Mouse (Mus musculus) ES-E14 (cell line): ENCODE data around the gene Necab2. TPM values are rescaled to one million over a fixed set of nuclear protein-coding genes. Genes with fewer than 3 reads are reported as not detected.

Experiments
- DNase-seq: peaks from one replicate; pipeline ENCODE4 v3.0.0-alpha.2; 2013; ENCODE audit warnings: low read depth, low spot score
- H3K27ac ChIP-seq: 2 replicates; pipeline ENCODE4 v1.5.1; 2012; ENCODE audit warnings: low read depth, mild to moderate bottlenecking, low read length, moderate library complexity, mixed read lengths; ENCODE audit not compliant: poor library complexity, insufficient read depth, severe bottlenecking
- H3K36me3 ChIP-seq: 2 replicates; pipeline ENCODE4 v1.6.1; 2012; ENCODE audit warnings: mild to moderate bottlenecking, low read length, moderate library complexity, mixed read lengths; ENCODE audit not compliant: control insufficient read depth, poor library complexity, insufficient read depth, severe bottlenecking
- H3K4me1 ChIP-seq, 2 experiments: fragments of 150-350 bp in 1 of 2; sonication (generic) in 1 of 2; 2 replicates each; pipeline ENCODE4 v1.6.1; 2012; ENCODE audit warnings: low read length in 2 of 2, mild to moderate bottlenecking in 1 of 2, mixed read lengths in 1 of 2; ENCODE audit not compliant: control insufficient read depth in 2 of 2, insufficient read depth in 2 of 2, poor library complexity in 1 of 2
- H3K4me3 ChIP-seq, 2 experiments: fragments of 150-350 bp in 1 of 2; sonication (generic) in 1 of 2; 2 replicates each; pipeline ENCODE4 v1.5.1; 2012; ENCODE audit warnings: low read length in 2 of 2, low read depth in 1 of 2, mild to moderate bottlenecking in 1 of 2, mixed read lengths in 1 of 2; ENCODE audit not compliant: insufficient read depth in 1 of 2, poor library complexity in 1 of 2, severe bottlenecking in 1 of 2
- H3K9ac ChIP-seq: 2 replicates; pipeline ENCODE4 v1.6.1; 2012; ENCODE audit warnings: low read depth, mild to moderate bottlenecking, low read length, mixed read lengths; ENCODE audit not compliant: poor library complexity, insufficient read depth, severe bottlenecking
- H3K9me3 ChIP-seq: fragments of 150-350 bp; sonication (generic); 2 replicates; pipeline ENCODE4 v1.6.1; 2012; ENCODE audit warnings: low read depth, mild to moderate bottlenecking, low read length; ENCODE audit not compliant: control insufficient read depth, insufficient read depth
- CHD2 ChIP-seq: IDR thresholded peaks from 2 replicates; pipeline ENCODE4 v1.6.1; 2014; ENCODE audit warnings: mild to moderate bottlenecking, low read depth, low read length, inconsistent platforms
- HCFC1 ChIP-seq: IDR thresholded peaks from 2 replicates; pipeline ENCODE4 v1.6.1; 2012; ENCODE audit warnings: low read length, inconsistent platforms, borderline replicate concordance; ENCODE audit not compliant: insufficient read depth
- MAFK ChIP-seq: IDR thresholded peaks from 2 replicates; pipeline ENCODE4 v1.6.1; 2014; ENCODE audit warnings: mild to moderate bottlenecking, low read depth, low read length, inconsistent platforms; ENCODE audit not compliant: insufficient read depth
- ZC3H11A ChIP-seq: IDR thresholded peaks from 2 replicates; pipeline ENCODE4 v1.6.1; 2012; ENCODE audit warnings: low read depth, mild to moderate bottlenecking, inconsistent platforms, low read length, borderline replicate concordance
- ZNF384 ChIP-seq: IDR thresholded peaks from 2 replicates; pipeline ENCODE4 v1.6.1; 2012; ENCODE audit warnings: low read depth, low read length, inconsistent platforms
- in situ Hi-C, 2 experiments: fragments of 600-800 bp; cut with MboI; formaldehyde crosslinking; loops; one replicate each; pipeline ENCODE4 v1.15.1; 2025; ENCODE audit warnings: low sequenced_read_pairs in 2 of 2, inconsistent platforms in 1 of 2; ENCODE audit not compliant: unreplicated experiment in 2 of 2
- total RNA-seq: library from RNA; depleted of rRNA; stranded (reverse); fragments of 300-350 nt; gene quantifications from 2 replicates; pipeline ENCODE4 v1.2.3, GENCODE M21; 2012

Gene Necab2
- total RNA-seq, 1 experiment, result 8.5 TPM

- H3K9ac ChIP-seq, result no peak overlapping the region
- H3K4me1 ChIP-seq, result peaks cover 0 to 2% of the 10 kb centered on the region in 2 experiments; a peak in 1 of 4 replicates
- no peak for DNase-seq
- H3K4me3 ChIP-seq, result no peak overlapping the region
- H3K9me3 ChIP-seq, result no peaks in the 10 kb centered on the region
- H3K36me3 ChIP-seq, result no peaks in the 10 kb centered on the region
- in situ Hi-C loops, result loop anchor here in 1 of 2 experiments (5.0 kb wide), 1 partner anchor 59 kb away; no protein-coding TSS in a partner anchor
- TF ChIP-seq ZNF384 (no peak), ZC3H11A (no peak), CHD2 (no peak), MAFK (no peak), HCFC1 (no peak)
- H3K27ac ChIP-seq, result no peak overlapping the region
Observed at GRCm38 (mm10) chr8:119452919-119453318, 6.4 kb downstream of the Necab2 start.

GRCm38 (mm10) chr8:119456045-119456444, 9.5 kb downstream of the Necab2 start:
- no peak for DNase-seq
- Histone ChIP-seq H3K9me3 (no peaks in the 10 kb centered on the region), H3K27ac (no peak overlapping the region), H3K36me3 (no peaks in the 10 kb centered on the region), H3K4me3 (no peak overlapping the region), H3K9ac (no peak overlapping the region), H3K4me1 (no peaks in the 10 kb centered on the region)
- in situ Hi-C loops, result no loop called here
- TF ChIP-seq ZNF384 (no peak), ZC3H11A (no peak), CHD2 (no peak), MAFK (no peak), HCFC1 (no peak)

- in situ Hi-C loops, result no loop called here
- no peaks in the 10 kb centered on the region for H3K9me3 ChIP-seq
- H3K9ac ChIP-seq, result no peak overlapping the region
- H3K27ac ChIP-seq, result no peak overlapping the region
- H3K36me3 ChIP-seq, result no peaks in the 10 kb centered on the region
- H3K4me3 ChIP-seq, result no peak overlapping the region
- DNase-seq, result no peak
- TF ChIP-seq CHD2, result no peak
- TF ChIP-seq HCFC1, result no peak
- no peak for TF ChIP-seq ZC3H11A
- TF ChIP-seq ZNF384, result no peak
- no peak for TF ChIP-seq MAFK
- peaks cover 0 to 2% of the 10 kb centered on the region in 2 experiments; a peak in 1 of 4 replicates for H3K4me1 ChIP-seq
Observed at GRCm38 (mm10) chr8:119459724-119460123, 13.2 kb downstream of the Necab2 start.

GRCm38 (mm10) chr8:119461356-119461755, 14.8 kb downstream of the Necab2 start:
- Histone ChIP-seq H3K9ac (no peak overlapping the region), H3K9me3 (no peaks in the 10 kb centered on the region), H3K4me3 (no peak overlapping the region), H3K4me1 (peaks cover 0 to 11% of the 10 kb centered on the region in 2 experiments; a peak in 1 of 4 replicates), H3K36me3 (no peaks in the 10 kb centered on the region), H3K27ac (no peak overlapping the region)
- in situ Hi-C loops, result no loop called here
- no peak for DNase-seq
- no peak for TF ChIP-seq MAFK
- no peak for TF ChIP-seq CHD2
- TF ChIP-seq ZC3H11A, result no peak
- no peak for TF ChIP-seq HCFC1
- no peak for TF ChIP-seq ZNF384

- Histone ChIP-seq H3K4me1 (peaks cover 3 to 11% of the 10 kb centered on the region in 2 experiments; a peak in 1 of 4 replicates), H3K9ac (no peak overlapping the region), H3K36me3 (no peaks in the 10 kb centered on the region), H3K9me3 (no peaks in the 10 kb centered on the region), H3K27ac (no peak overlapping the region), H3K4me3 (no peak overlapping the region)
- DNase-seq, result no peak
- TF ChIP-seq ZNF384 (no peak), MAFK (no peak), HCFC1 (no peak), ZC3H11A (no peak), CHD2 (no peak)
- in situ Hi-C loops, result no loop called here
Observed at GRCm38 (mm10) chr8:119463709-119464108, 17.2 kb downstream of the Necab2 start.
